Mouse (Mus musculus) bone marrow, adult 2 months (tissue): ENCODE measurements around the gene Smoc1.

Experiments used
- CTCF ChIP-seq: fragments of 200-500 bp; IDR thresholded peaks from 2 replicates; pipeline ENCODE4 v1.5.1; 2011; ENCODE audit warnings: low read length, control low read depth; ENCODE audit not compliant: control insufficient read depth, insufficient read depth
- POLR2A ChIP-seq: fragments of 200-500 bp; IDR thresholded peaks from 2 replicates; pipeline ENCODE4 v1.6.1; 2011; ENCODE audit warnings: low read depth, mild to moderate bottlenecking, control low read depth, low read length, borderline replicate concordance; ENCODE audit not compliant: control insufficient read depth

GRCm38 (mm10) chr12:81091641-81092040 is 65.0 kb downstream of the Smoc1 start:
- TF ChIP-seq POLR2A = no peak
- TF ChIP-seq CTCF = no peak
